Mouse (Mus musculus): ENCODE measurements around the gene Kcnj12.

Kcnj12 gene

GRCm38 (mm10) chr11:61111472-61111871 is 89.1 kb downstream of the Kcnj12 start:
- no peak for DNase-seq

GRCm38 (mm10) chr11:61112323-61112995 is 90.1 kb downstream of the Kcnj12 start:
- DNase-seq = no peak

- DNase-seq = no peak
Measured at GRCm38 (mm10) chr11:61116226-61116625, 93.9 kb downstream of the Kcnj12 start.

- no peak for DNase-seq
Measured at GRCm38 (mm10) chr11:61119996-61120583, 97.7 kb downstream of the Kcnj12 start.

All from cerebellum, adult 9-11 months (tissue).